Mouse (Mus musculus) c-Kit-positive CD71-positive TER-119-positive erythroid progenitor cells, embryonic 14.5 days (primary cell): ENCODE data around the gene Ppcs.

Source experiments
- DNase-seq: peaks from one replicate; pipeline ENCODE4 v3.0.0-alpha.2; 2013; ENCODE audit warnings: low spot score

The Ppcs gene

DNA sequence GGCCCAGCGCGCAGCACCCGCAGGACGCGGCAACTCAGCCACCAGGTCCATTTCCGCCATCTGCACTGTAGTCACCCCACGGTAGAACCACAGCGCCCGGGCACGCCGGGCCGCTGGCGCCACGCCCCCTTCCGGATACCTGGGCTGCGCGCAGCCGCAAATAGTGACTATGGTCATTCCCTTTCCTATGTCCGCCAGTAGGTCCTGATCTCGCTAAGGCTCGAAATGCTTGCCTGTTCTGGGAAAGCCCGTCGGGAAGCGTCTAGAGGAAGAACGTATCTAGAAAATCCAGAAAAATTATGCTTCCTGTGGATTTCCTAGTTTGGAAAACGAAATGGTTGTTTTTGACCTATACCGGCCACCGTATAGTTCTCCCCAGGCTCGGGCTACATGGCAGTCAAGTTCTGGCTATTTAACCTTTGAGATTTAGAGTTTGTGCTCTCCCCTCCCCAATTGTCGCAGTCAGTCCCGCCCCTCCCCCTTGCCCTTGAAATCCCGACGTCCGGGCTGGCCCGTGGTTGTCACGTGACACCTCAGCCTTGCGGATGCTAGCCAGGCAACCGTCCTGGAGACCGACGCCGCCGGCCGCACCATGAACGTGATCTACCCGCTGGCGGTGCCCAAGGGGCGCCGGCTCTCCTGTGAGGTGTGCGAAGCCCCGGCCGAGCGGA lies at the start of gene Ppcs, which contains the start of gene Zmynd12:
Gene Ppcs, minus strand, starts transcription at position 127 of the 671 bp plus-strand sequence.
Gene Zmynd12, plus strand, starts transcription at position 521 of the 671 bp plus-strand sequence.
- peak; percentile 82 for DNase-seq

DNA sequence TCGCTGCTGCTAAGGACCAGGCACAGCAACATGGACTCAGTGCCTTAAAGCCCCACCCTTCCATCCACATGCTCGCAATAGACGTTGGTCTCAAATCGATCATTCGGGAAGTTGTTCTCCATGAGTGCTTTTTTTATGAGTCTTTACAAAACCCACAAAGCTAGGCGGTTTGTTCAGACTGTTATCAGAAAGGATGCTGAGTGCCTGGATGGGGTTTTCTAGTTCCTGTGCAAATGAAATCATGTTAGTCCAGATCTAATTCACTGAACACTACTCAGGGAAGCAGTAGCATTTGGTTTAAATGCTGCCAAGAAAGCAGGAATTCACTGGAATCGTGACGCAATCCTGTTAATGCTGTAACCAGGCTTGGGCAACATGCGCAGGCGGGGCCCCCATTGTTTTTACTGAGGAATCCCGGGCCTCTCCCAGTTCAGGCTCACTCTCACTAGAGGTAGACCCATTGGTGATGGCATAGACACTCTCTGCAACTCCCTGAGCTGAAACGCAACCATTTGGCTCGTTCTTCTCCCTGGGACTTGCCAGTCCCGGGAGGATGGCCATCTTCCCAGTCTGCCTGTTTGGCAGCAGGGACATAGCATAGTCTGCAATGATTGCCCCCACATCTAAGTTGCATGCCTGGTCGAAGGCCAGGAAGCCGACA lies 45.6 kb upstream of the Ppcs start:
- DNase-seq = no peak

DNA sequence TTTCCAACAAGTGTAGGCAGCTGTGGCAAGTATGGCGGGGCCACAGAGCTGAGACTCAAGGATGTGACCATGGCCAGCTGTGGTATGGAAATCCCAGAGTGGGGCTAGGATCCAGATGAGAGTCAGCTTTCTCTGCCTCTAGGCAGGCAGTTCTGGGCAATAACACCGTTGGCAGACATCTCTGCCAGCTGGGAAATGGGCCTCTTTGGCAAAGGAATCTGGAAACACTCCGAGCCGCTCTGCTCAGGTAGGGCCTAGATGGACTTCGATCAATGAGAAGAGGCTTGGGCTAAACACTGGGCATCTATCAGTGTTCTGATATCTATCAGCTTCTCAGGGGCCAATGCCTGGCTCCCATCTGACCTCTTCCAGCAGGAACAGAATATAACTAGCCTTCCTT lies 43.6 kb upstream of the Ppcs start:
- no peak for DNase-seq

DNA sequence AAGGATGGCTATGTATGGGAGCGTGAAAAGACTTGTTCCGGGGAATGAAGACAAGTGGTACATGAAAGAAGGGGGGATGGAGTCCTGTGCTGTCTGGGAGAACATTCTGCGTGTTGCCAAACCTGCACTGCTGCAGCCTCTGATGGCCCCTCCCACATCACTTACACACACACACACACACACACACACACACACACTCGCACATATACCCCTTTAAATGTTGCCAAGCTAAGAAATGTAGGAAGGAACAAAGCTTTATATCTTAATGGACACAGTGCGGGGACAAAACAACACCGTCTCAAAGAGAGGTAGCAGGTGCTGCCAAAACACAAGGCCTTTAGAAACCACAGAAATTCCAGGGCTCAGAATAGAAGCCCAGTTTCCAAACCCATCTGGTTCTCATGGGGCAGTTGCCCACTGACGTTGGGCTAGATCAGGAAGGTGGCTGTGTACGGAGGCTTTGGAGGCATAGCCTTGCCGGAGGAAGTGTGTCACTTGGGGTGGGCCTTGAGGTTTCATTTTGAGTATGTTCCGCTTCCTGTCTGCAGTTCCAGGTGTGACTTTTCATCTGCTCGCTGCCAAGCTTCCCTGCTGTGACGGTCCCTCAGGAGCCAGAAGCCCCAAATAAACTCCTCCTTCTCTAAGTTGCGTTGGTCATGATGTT lies 41.7 kb upstream of the Ppcs start:
- no peak for DNase-seq

DNA sequence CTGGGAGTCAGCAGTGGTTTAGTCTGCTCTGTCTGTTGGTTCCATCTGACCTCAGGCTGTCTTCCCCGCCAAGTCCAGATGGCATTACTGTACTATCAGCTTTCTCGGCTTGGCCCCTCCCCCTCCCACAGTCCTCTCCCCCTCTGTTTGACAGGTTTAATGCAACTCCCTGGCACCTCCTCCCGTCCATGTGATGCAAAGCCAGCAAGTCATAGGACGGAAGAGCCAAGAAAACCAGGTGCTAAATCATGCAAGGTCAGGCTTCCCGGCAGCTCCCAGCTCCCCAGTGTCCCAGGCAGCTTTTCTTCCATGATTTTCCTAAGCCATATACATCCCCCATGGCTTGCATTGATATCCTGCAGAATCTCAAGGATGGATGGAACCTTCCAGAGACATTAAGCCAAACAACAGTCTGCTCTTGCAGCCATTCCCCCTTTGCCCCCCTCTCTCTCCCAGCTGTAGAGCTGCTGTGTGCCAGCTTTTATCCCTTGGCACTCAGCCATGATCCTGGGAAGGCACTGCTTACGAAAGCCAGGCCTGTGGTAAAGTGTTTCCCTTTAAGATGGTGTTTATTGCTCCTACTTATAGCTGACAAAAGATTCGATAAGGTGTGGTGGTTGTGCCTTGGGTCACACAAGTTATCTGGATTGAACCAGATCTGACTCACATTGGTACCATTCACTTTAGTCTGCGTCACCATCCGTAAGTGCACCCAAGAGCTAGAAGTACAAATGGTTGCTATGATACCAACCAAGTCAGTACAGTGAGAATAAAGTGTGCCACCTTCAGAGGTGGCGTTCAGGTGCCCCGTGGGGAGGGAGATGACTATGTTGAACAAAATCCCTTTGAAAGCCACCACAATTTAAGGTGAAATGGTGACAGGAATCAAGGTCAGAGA lies 40.9 kb upstream of the Ppcs start:
- no peak for DNase-seq

DNA sequence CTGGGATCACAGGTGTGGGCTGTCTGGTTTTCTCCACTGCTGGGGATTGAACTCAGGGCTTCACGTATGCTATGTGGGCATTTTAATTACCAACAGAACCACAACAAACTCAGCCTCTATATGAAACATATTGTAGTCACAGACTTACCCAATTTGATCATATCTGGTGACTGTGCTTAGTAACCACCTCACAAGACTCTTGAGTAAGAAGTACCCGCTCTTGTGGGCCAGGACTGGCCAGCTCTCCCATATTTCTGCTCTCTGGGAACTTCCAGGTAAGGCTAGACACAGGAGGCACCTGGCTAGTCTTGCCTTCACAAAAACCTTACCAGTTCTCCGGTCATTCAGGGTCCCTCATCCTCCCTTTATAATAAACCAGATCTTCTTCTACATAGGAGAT lies 40.2 kb upstream of the Ppcs start:
- no peak for DNase-seq

DNA sequence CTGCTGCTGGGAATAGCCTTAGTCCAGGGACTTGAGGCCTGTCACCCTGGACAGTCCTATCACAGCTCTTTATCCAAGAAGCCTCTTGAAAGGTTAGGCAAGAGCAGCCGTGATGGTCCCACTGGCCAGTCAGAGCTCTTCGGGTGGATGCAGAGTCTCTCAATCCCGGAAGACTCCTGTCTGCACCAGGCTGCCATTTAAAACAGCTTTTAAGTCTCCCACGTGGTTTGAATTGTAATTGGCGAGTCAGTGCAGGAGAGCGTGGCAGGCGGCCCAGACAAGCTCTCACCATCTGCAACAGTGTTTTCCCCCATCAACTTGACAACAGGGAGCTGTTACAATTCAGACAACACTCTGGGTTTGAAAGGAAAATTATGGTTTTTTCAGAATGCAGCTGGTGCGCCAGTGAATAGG lies 38.5 kb upstream of the Ppcs start:
- no peak for DNase-seq

DNA sequence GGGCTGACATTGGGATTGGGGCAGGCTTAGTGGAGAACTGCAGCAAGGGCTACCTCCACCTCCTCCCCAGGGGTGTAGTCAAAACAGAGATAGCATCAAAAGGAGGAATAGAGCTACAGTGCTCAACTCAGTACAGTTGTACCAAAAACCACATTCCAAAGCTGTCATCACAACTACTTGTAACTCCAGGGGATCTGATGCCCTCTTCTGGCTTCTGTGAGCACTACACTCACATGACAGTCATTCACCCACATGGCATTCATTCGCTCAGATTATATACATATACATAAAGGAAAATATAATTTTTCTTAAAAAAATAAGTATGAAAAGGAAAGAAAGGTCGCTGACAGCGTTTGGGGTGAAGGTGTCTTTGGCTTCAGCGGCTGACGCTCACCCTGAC lies 38.1 kb upstream of the Ppcs start:
- DNase-seq = peak; percentile 23

DNA sequence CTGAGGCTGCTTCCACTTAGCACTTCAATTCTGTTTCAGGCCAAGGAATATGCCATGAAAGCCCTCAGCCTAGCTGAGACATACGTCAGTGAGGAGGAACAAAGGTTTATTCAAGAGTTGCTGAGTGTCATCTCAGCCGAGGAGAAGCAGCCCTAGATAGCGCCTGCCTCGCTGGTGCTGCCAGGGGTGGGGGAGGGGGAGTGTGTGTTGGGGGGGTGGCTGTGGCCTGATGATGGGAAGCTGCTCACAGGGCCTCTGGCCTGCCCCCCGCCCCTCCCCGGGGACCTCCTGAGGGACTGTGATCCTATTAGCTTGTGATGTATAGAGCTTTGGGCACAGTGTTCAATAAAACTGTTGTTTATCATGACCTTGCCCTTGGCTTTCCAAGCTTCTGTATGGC lies 31.3 kb upstream of the Ppcs start:
- no peak for DNase-seq

DNA sequence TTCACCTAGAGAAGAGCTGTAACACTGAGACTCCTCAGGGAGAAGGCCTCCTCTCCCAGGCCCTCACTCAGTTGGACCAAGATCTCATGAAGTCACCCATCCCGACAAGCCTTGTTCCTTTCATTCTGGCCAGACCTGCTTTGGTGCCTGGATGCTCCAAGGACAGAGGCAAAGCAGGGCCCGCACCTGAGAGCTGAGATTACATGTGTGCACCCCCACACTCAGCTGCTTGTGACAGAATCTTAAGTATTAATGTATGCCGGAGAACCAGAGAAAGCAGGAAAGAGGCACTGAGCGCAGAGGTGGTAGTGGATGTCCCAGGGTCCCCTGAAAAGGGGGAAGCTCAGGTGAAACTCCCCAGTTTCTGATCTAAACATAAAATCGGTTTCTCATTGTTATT lies 30.9 kb upstream of the Ppcs start:
- no peak for DNase-seq

DNA sequence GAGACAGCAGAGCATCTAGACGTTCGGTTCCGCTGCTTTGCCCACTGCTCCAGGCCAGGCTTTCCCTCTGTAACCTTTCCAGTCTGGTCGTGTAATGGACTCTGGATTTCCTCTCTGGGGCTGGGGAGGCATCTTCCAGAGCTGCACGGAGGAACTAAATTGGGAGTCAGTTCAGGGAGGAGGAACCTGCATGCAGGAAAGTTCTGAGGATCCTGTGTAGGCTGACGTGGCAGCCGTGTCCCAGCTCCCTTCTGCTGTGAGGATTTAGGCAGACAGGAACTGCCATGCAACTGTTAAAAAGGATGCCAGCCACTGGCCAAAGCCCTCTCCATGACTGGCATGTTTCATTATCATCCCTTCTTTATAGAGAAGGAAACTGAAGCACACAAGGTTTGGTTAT lies 28.2 kb upstream of the Ppcs start:
- DNase-seq = no peak

DNA sequence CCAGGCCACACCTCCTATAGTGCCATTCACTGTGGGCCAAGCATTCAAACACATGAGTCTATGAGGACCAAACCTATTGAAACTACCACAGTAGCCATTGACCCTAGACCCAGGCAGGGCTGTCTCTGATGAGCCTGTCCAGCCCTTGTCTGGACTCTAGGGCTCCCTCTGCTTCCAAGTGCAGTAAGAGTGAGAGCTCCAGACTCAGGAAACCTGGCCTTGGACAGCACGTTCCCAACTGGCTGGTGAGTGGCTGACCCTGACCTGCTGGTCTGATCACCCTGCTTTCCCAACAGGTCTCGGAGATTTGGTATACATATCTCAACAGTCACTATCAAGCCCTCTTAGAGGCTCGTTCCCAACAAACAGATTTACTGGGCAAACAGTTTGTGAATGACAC lies 25.6 kb upstream of the Ppcs start:
- DNase-seq = no peak

DNA sequence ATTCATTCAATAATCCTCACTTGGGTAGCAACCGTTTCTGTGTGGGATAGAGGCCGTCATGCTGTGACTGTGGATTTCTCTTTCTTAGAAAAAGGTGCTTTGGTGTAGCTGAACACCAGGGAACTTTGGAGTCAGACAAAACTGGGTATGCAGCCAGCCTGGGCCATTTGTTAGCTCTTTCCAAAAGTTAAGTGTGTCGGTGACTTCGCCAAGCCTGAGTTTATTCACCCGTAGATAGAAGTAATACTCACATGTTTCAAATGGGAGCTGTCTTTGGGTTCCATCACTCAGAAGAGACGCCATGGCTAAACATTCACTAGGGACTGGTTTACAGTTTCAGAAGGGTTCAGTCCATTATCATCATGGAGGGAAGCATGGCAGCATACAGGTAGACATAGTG lies 25.0 kb upstream of the Ppcs start:
- no peak for DNase-seq

DNA sequence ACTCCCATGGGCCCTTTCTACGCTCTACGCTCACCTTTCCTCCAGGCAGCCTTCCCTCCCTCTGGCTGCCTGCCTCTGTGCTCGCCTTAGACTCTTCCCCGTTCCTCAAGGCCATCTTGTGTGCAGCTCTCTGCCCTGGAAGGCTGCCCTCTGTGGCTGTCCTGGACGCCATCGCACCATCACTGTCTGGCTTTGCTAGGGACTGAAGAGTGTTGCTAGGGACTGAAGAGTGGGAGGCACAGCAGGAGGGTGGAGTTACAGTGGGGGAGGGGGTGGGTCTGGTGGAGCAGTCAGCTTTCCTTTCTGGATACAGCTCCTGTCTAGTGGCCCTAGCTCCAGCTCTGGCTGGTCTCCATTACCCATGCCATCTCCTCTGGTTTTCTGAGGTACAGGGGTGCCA lies 20.3 kb upstream of the Ppcs start:
- DNase-seq = no peak

DNA sequence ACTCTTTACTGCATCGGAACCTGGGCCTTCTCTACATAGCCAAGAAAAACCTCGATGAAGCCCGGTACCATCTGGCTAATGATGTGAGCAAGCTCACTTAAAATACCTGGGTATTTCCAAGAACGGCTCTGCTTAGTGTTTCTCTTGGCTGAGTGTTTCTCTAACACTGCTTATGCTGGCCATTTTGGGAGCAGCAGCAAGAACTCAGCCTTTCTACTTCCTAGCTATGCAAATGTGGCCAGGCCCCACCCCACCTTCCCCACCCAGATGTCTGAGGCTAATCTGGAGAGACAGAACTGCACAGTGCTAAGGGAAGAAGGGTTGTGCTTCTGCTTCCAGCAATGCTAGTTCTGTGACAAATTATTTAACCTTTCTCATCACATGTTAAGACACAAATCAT lies 19.6 kb upstream of the Ppcs start:
- DNase-seq = no peak

DNA sequence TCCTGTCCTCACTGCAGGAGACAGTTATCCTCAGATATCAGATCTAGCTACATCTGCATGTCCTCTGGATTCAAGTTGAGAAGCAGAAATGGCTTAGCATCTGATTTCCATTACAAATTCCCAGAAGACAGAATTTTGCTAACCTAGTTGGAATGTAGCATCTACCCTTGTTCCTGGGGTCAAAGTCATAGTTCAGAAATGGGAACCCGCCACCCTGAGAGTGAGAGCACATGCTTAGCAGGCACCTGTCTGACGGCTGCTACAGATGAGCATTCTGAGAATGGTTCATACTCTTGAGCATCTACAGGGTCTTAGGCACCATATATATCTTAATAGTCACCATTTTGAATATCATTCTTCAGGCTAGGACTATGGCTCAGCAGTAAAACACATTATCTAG lies 15.7 kb upstream of the Ppcs start:
- no peak for DNase-seq

DNA sequence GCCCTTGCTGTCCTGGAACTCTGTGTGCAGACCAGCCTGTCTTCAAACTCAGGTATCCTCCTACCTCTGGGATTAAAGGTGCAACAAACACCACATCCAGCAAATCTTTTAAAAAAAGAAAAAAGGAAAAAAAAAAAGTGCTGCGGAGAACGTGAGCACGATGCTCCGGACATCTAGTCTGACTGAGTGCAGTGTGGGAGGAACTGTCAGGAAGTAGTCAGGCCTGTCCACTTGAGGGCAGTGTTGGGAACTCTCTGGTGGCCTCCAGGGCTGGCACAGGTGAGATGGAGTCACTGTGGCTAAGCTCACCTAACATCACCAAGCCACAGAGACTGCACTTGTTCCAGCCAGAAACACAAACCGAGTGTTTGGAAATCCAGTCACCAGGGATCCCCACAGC lies 8.5 kb upstream of the Ppcs start:
- no peak for DNase-seq

DNA sequence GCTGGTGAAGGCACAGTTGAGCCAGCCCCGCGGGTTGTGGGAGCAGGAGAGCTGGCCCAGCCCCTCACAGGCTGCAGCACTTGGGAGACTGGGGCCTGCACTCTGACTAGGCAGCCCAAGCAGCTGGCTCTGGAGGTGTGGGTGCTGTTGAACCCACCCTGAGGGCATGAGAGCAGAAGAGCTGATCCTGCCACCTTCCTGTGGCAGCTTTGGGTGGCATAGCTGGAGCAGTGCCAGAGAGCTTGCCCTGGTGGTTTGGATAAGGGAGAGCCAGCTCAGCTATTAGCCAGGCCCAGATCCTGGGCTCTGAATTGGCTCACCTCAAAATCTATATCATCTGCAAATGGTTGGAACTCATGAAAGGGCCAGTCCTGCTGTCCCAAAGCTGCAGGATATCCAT lies 5.5 kb upstream of the Ppcs start:
- no peak for DNase-seq

DNA sequence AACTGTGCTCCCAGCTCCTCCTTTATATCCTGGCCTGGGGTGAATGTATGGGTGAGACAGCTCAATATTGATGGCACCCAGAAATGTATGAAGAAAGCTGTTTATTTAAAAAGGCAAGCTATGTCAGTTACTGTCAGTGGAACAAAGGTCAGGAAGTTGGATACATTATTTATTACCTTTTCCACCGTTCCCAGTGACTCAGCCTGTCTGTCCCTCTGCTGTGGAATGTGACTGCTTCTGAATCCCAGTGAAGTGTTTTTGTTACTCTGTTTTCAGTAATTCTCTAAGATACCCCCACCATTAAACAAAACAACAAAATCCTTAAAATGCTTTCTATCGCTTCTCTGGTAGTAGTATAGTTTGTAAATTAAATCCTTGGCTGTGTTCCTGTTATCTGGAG lies 3.4 kb upstream of the Ppcs start:
- no peak for DNase-seq

DNA sequence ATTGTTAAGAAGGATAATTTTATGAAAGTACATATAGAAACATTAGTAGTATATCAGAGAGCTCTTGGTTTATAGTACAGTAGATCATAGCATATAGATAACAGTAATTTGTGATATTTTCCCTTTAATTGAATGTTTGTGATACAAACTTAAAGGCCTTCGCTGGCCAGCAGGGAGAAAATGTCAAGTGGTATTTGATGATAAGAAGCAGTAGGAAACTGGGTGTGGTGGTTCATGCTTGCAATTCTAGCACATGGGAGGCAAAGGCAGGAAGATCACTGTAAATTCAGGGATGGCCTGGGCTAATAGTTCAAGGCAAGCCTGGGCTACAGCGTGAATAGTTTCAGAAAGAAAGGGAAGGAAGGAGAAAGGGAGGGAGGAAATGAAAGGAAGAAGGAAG lies 2.9 kb upstream of the Ppcs start:
- DNase-seq = peak; percentile 60

DNA sequence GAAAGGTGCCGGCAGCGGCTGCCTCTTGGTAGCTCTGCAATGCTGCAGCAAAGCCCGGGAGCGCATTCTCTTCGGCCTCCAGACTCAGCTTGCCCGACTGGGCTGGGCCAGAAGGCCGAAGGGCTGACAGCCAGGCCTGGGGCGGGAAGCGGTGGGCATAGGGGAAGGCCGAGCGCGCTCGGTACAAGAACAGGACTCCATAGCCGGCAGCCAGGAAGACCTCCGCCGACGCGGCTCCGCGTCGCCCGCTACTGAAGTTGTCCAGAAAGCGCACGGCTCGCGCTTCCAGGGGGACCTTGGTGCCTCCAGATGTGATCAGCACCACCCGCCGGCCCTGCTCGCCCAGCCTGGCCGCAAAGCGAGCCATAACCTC lies 313 bp downstream of the Ppcs start:
- no peak for DNase-seq

DNA sequence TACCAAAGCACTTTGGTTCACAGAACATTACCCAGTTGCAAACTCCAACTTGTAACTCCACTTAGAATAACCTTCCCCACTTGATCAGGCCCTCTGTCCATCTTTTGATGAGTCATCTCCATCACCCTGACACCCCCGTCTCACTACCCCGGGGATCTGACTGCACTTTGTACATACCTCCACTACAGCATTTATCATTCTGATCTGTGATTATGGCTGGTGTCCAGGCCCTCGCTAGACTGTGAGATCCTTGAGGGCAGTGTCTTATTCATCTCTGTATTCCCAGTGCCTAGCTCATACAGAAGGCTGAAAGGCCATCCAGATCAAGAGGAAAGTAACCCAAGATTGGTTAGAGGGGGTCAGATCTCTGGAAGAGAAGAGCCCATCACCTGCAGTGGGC lies 1.0 kb downstream of the Ppcs start:
- no peak for DNase-seq

DNA sequence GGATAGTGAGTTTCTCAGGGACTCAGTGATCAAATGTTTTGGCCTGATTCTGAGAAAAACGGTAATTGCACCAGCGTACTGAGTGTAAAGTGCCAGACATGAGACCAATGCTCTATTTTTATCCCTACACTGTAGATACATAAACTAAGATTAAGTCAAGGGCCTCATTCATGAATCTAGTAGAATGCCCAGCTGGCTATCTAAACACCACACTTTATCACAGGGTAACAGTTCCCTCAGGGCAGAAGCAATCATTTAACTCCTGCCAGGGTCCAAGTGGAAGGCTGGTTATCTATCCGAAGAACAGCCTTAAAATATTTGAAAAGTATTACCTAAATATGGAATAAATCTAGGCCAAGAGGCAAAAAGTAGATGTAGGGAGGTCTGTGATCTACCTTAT lies 4.3 kb downstream of the Ppcs start:
- peak; percentile 38 for DNase-seq
